ENCODE assay signal across 12 mouse cellular contexts in genomic region chr16:17247727-17248126, GRCm38 (mm10). TPM values are rescaled to one million over a fixed set of nuclear protein-coding genes. Genes with fewer than 3 reads are reported as not detected.
A peak's percentile ranks its signal among the peaks of the same experiment; 100 is the strongest.
DNase-seq lines count a peak whose midpoint lies in the region; ATAC-seq lines count a peak whose summit lies in the region.
"Had no signal": no experiment of that assay in that cellular context is flagged by ENCODE, and none has a peak within 500 bp of the region (broad histone marks: within the 10 kb centered on the region; RNA-seq: fewer than 3 reads in every experiment).

No protein-coding gene starts in this region.

- no peak overlapping the region for H3K9ac ChIP-seq in hindbrain, embryonic 14.5 days
- no peak overlapping the region for H3K9ac ChIP-seq in hindbrain, embryonic 12.5 days
- H3K9ac ChIP-seq: neural tube, embryonic 13.5 days had no signal

- H3K4me3 ChIP-seq in hindbrain, embryonic 14.5 days (replicated peaks; ENCODE audit: low read length), result no peak overlapping the region
- H3K4me3 ChIP-seq in hindbrain, embryonic 12.5 days, result no peak overlapping the region
- H3K4me3 ChIP-seq in heart, embryonic 10.5 days, result no peak overlapping the region
- H3K4me3 ChIP-seq: midbrain, embryonic 10.5 days; neural tube, embryonic 13.5 days had no signal

- ATAC-seq in hindbrain, embryonic 14.5 days (ENCODE audit: low FRiP score), result no peak
- no peak for ATAC-seq in hindbrain, embryonic 12.5 days (ENCODE audit: low FRiP score)
- ATAC-seq: forebrain, embryonic 16.5 days; hindbrain, postnatal 0 days had no signal

- H3K36me3 ChIP-seq in hindbrain, embryonic 14.5 days (replicated peaks; ENCODE audit: control insufficient read depth, insufficient read depth), result no peaks in the 10 kb centered on the region
- H3K36me3 ChIP-seq in hindbrain, embryonic 12.5 days, result no peaks in the 10 kb centered on the region
- no peaks in the 10 kb centered on the region for H3K36me3 ChIP-seq in heart, embryonic 10.5 days
- H3K36me3 ChIP-seq: midbrain, embryonic 10.5 days; neural tube, embryonic 13.5 days had no signal

- no peak overlapping the region for H3K4me2 ChIP-seq in hindbrain, embryonic 14.5 days (replicated peaks)
- H3K4me2 ChIP-seq in hindbrain, embryonic 12.5 days (replicated peaks), result no peak overlapping the region
- H3K4me2 ChIP-seq: neural tube, embryonic 13.5 days had no signal

- H3K27ac ChIP-seq in hindbrain, embryonic 14.5 days, result no peak overlapping the region
- no peak overlapping the region for H3K27ac ChIP-seq in hindbrain, embryonic 12.5 days
- H3K27ac ChIP-seq in heart, embryonic 10.5 days, result 0 out of 2 replicates have a peak overlapping the region, but pooled peaks have one; percentile 36
- H3K27ac ChIP-seq: hindbrain, postnatal 0 days; midbrain, embryonic 10.5 days; neural tube, embryonic 13.5 days had no signal

- peaks cover 14% of the 10 kb centered on the region for H3K4me1 ChIP-seq in hindbrain, embryonic 14.5 days (replicated peaks; ENCODE audit: control insufficient read depth, insufficient read depth, low read length)
- peaks cover 16% of the 10 kb centered on the region for H3K4me1 ChIP-seq in hindbrain, embryonic 12.5 days
- peaks cover 67% of the 10 kb centered on the region for H3K4me1 ChIP-seq in heart, embryonic 10.5 days

- 72% methylated on average over 4 of the region's 4 CpGs for WGBS in hindbrain, embryonic 14.5 days
- WGBS in hindbrain, embryonic 12.5 days, result 85% methylated on average over 4 of the region's 4 CpGs
- WGBS in heart, embryonic 10.5 days, result 61% methylated on average over 4 of the region's 4 CpGs

- no peaks in the 10 kb centered on the region for H3K9me3 ChIP-seq in hindbrain, embryonic 14.5 days (ENCODE audit: control insufficient read depth, low read length)
- no peaks in the 10 kb centered on the region for H3K9me3 ChIP-seq in hindbrain, embryonic 12.5 days (replicated peaks)
- no peaks in the 10 kb centered on the region for H3K9me3 ChIP-seq in heart, embryonic 10.5 days
- H3K9me3 ChIP-seq: midbrain, embryonic 10.5 days; neural tube, embryonic 13.5 days had no signal

- DNase-seq in hindbrain, embryonic 14.5 days (ENCODE audit: low spot score), result peak; percentile 26
- DNase-seq in heart, embryonic 10.5 days (ENCODE audit: low spot score), result no peak
- peak; percentile 77 for DNase-seq in kidney, adult 9 months
- peak; percentile 88 for DNase-seq in lung, postnatal 36 days
- no peak for DNase-seq in layer of hippocampus, adult 9-11 months
- no peak for DNase-seq in urinary bladder, postnatal 4 days (ENCODE audit: low spot score in 2 of 2)
- DNase-seq: left cerebral cortex, postnatal 4 days had no signal

- H3K27me3 ChIP-seq in hindbrain, embryonic 14.5 days (ENCODE audit: control insufficient read depth, insufficient read depth, low read length), result no peaks in the 10 kb centered on the region
- H3K27me3 ChIP-seq in hindbrain, embryonic 12.5 days, result no peaks in the 10 kb centered on the region
- H3K27me3 ChIP-seq in heart, embryonic 10.5 days (ENCODE audit: insufficient read depth, poor library complexity, severe bottlenecking), result no peaks in the 10 kb centered on the region
- H3K27me3 ChIP-seq: neural tube, embryonic 13.5 days had no signal

RNA-seq across cellular contexts. Expression of gene Hic2, which starts 14.4 kb away (rescaled TPM):
- polyA plus RNA-seq in hindbrain, embryonic 14.5 days (2014; fragmentation: Nextera tagmentation; extraction: Ambion mirVana), result 5.1 and 5.5 TPM in 2 replicates
- polyA plus RNA-seq in hindbrain, embryonic 12.5 days (2016; fragmentation: Nextera tagmentation; extraction: Ambion mirVana), result 12.3 and 13.8 TPM in 2 replicates
- 8.6 and 10.6 TPM in 2 replicates for polyA plus RNA-seq in heart, embryonic 10.5 days (2016; fragmentation: Nextera tagmentation; extraction: Ambion mirVana)

RNA-seq across cellular contexts. Expression of gene Tmem191c, which starts 28.1 kb away (rescaled TPM):
- polyA plus RNA-seq in hindbrain, embryonic 14.5 days (2014; fragmentation: Nextera tagmentation; extraction: Ambion mirVana), result 36.6 and 45.7 TPM in 2 replicates
- 19.6 and 23.0 TPM in 2 replicates for polyA plus RNA-seq in hindbrain, embryonic 12.5 days (2016; fragmentation: Nextera tagmentation; extraction: Ambion mirVana)
- polyA plus RNA-seq in heart, embryonic 10.5 days (2016; fragmentation: Nextera tagmentation; extraction: Ambion mirVana), result 7.3 and 7.7 TPM in 2 replicates

RNA-seq across cellular contexts. Expression of gene Rimbp3, which starts 39.3 kb away (rescaled TPM):
- polyA plus RNA-seq in hindbrain, embryonic 14.5 days (2014; fragmentation: Nextera tagmentation; extraction: Ambion mirVana), result 2.0 and 2.2 TPM in 2 replicates
- polyA plus RNA-seq in hindbrain, embryonic 12.5 days (2016; fragmentation: Nextera tagmentation; extraction: Ambion mirVana), result 1.3 and 2.0 TPM in 2 replicates
- polyA plus RNA-seq in heart, embryonic 10.5 days (2016; fragmentation: Nextera tagmentation; extraction: Ambion mirVana), result 0.28 and 0.49 TPM in 2 replicates

RNA-seq across cellular contexts. Expression of gene Ube2l3, which starts 45.3 kb away (rescaled TPM):
- 278 and 290 TPM in 2 replicates for polyA plus RNA-seq in hindbrain, embryonic 14.5 days (2014; fragmentation: Nextera tagmentation; extraction: Ambion mirVana)
- polyA plus RNA-seq in hindbrain, embryonic 12.5 days (2016; fragmentation: Nextera tagmentation; extraction: Ambion mirVana), result 346 and 373 TPM in 2 replicates
- 341 and 377 TPM in 2 replicates for polyA plus RNA-seq in heart, embryonic 10.5 days (2016; fragmentation: Nextera tagmentation; extraction: Ambion mirVana)

Comparison
In these comparisons a context has a peak if more than half of its experiments do, and no peak if none do; other contexts are left out.
1. DNase-seq: peak in hindbrain, embryonic 14.5 days (single experiment), kidney, adult 9 months (single experiment) and lung, postnatal 36 days (single experiment); none in heart, embryonic 10.5 days (single experiment), layer of hippocampus, adult 9-11 months (single experiment) and urinary bladder, postnatal 4 days (0 of 2).